Mouse (Mus musculus) kidney, adult 10 weeks (tissue): ENCODE measurements around the gene Gm20767. TPM values are rescaled to one million over a fixed set of nuclear protein-coding genes. Genes with fewer than 3 reads are reported as not detected.

Experiments
- polyA plus RNA-seq: library from polyadenylated mRNA; stranded (reverse); fragments of 350-450 nt; fragmentation: Illumina TruSeq; extraction: RNeasy Lipid Tissue Mini Kit (QIAGEN cat#74804); gene quantifications from one replicate; pipeline ENCODE4 v1.2.3, GENCODE M21; 2014; ENCODE audit warnings: low read depth, low replicate concordance

The Gm20767 gene
- polyA plus RNA-seq = not detected

DNA sequence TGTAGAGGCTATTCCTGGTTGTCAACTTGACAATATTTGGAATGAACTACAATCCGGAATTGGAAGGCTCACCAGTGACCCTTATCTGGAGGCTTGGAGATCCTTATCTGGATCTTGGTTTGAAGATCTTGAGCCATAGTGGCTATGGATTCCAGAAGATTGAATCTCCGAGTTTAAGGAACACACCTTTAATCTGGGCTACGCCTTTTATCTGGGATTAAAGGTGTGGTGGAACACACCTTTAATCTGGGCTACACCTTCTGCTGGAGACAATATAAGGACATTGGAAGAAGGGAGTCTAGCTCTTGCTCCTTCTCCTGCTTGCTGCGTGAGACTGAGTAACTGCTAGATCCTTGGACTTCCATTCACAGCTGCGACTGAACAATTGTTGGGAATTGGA, at the start of gene Gm20767:
TSS of gene Gm20767 (plus strand) at position 301 of the 400 bp plus-strand sequence.

DNA sequence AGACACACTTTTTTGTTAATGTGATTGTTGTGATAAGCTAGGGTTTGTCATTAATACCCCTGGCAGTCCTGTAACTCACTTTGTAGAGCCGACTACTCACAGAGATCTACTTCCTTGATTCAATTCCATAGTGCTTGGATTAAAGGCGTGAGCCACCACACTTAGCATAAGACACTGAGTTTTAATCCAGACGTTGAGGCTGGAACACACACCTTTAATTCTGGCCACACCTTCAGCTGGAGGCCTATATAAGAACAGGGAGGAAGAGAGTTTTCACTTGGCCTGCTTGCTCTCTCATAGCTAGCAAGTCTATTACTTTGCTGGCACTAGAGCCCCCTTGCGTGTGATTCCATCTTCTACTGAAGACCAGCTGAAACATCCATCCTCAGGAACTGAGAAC, 32.1 kb downstream of the Gm20767 start, which contains the start of gene Gm21818:
TSS of gene Gm21818 (plus strand) at position 301 of the 400 bp plus-strand sequence.

Other genes with a start within 250 kb of the Gm20767 start
- not detected for gene Tcstv1, start 245.5 kb upstream of the Gm20767 start, polyA plus RNA-seq
- not detected for gene Gm21761, start 211.0 kb upstream of the Gm20767 start, polyA plus RNA-seq
- not detected for gene B020031M17Rik, start 189.4 kb upstream of the Gm20767 start, polyA plus RNA-seq
- not detected for gene Gm36079, start 113.2 kb upstream of the Gm20767 start, polyA plus RNA-seq
- gene Gm21188, start 88.1 kb upstream of the Gm20767 start, polyA plus RNA-seq = 0.36 TPM
- gene Gm21818, start 32.2 kb downstream of the Gm20767 start, polyA plus RNA-seq = not detected
- not detected for gene Gm21762, start 75.7 kb downstream of the Gm20767 start, polyA plus RNA-seq
- gene Gm21731, start 98.9 kb downstream of the Gm20767 start, polyA plus RNA-seq = not detected
- gene AF067061, start 122.9 kb downstream of the Gm20767 start, polyA plus RNA-seq = not detected
- gene BC147527, start 160.1 kb downstream of the Gm20767 start, polyA plus RNA-seq = not detected
- gene Tcstv3, start 176.6 kb downstream of the Gm20767 start, polyA plus RNA-seq = not detected